Mouse (Mus musculus): ENCODE measurements around the gene Prkn. TPM values are rescaled to one million over a fixed set of nuclear protein-coding genes. Genes with fewer than 3 reads are reported as not detected.

Prkn gene
- total and polyA plus RNA-seq, 2 experiments = 2.5 to 8.9 TPM

GRCm38 (mm10) chr17:11340368-11340767 is 500.2 kb downstream of the Prkn start:
- H3K27ac ChIP-seq (replicated peaks; ENCODE audit: insufficient read depth, low read depth, low read length) = no peak overlapping the region
- H3K36me3 ChIP-seq (ENCODE audit: control insufficient read depth, insufficient read depth, low read length) = no peaks in the 10 kb centered on the region
- H3K79me2 ChIP-seq (ENCODE audit: control insufficient read depth, insufficient read depth, low read length) = no peaks in the 10 kb centered on the region
- no peaks in the 10 kb centered on the region for H3K27me3 ChIP-seq (ENCODE audit: control insufficient read depth, insufficient read depth, low read length)
- DNase-seq (ENCODE audit: extremely low read depth, low read depth, low spot score) = no peak
- H3K4me1 ChIP-seq (ENCODE audit: control insufficient read depth, insufficient read depth, low read length) = no peaks in the 10 kb centered on the region
- H3K9ac ChIP-seq (ENCODE audit: low read depth, low read length) = no peak overlapping the region
- WGBS = 63% methylated on average over 4 of the region's 4 CpGs
- TF ChIP-seq CTCF (IDR thresholded peaks at IDR 0.05; ENCODE audit: low read depth, low read length) (no peak), POLR2A (IDR thresholded peaks at IDR 0.05; ENCODE audit: extremely low read depth, insufficient read depth, low read length) (no peak)
- H3K4me3 ChIP-seq (ENCODE audit: insufficient read depth, low read depth, low read length) = no peak overlapping the region

- no peak for TF ChIP-seq CTCF (IDR thresholded peaks at IDR 0.05; ENCODE audit: low read depth, low read length)
- no peak for TF ChIP-seq POLR2A (IDR thresholded peaks at IDR 0.05; ENCODE audit: extremely low read depth, insufficient read depth, low read length)
- Histone ChIP-seq H3K4me3 (ENCODE audit: insufficient read depth, low read depth, low read length) (no peak overlapping the region), H3K9ac (ENCODE audit: low read depth, low read length) (no peak overlapping the region), H3K36me3 (ENCODE audit: control insufficient read depth, insufficient read depth, low read length) (no peaks in the 10 kb centered on the region), H3K27me3 (ENCODE audit: control insufficient read depth, insufficient read depth, low read length) (no peaks in the 10 kb centered on the region), H3K4me1 (ENCODE audit: control insufficient read depth, insufficient read depth, low read length) (no peaks in the 10 kb centered on the region), H3K27ac (replicated peaks; ENCODE audit: insufficient read depth, low read depth, low read length) (no peak overlapping the region), H3K79me2 (ENCODE audit: control insufficient read depth, insufficient read depth, low read length) (no peaks in the 10 kb centered on the region)
- WGBS = 95% methylated on average over 1 of the region's 1 CpGs
- no peak for DNase-seq (ENCODE audit: extremely low read depth, low read depth, low spot score)
Measured at GRCm38 (mm10) chr17:11346310-11346709, 506.1 kb downstream of the Prkn start.

GRCm38 (mm10) chr17:11352778-11353552 is 512.8 kb downstream of the Prkn start:
- Histone ChIP-seq H3K27ac (replicated peaks; ENCODE audit: insufficient read depth, low read depth, low read length) (no peak overlapping the region), H3K79me2 (ENCODE audit: control insufficient read depth, insufficient read depth, low read length) (no peaks in the 10 kb centered on the region), H3K36me3 (ENCODE audit: control insufficient read depth, insufficient read depth, low read length) (no peaks in the 10 kb centered on the region), H3K9ac (ENCODE audit: low read depth, low read length) (no peak overlapping the region), H3K4me1 (ENCODE audit: control insufficient read depth, insufficient read depth, low read length) (no peaks in the 10 kb centered on the region), H3K27me3 (ENCODE audit: control insufficient read depth, insufficient read depth, low read length) (no peaks in the 10 kb centered on the region), H3K4me3 (ENCODE audit: insufficient read depth, low read depth, low read length) (no peak overlapping the region)
- WGBS = 57% methylated on average over 1 of the region's 1 CpGs
- peak; percentile 13 for DNase-seq (ENCODE audit: extremely low read depth, low read depth, low spot score)
- TF ChIP-seq POLR2A (IDR thresholded peaks at IDR 0.05; ENCODE audit: extremely low read depth, insufficient read depth, low read length) (no peak), CTCF (IDR thresholded peaks at IDR 0.05; ENCODE audit: low read depth, low read length) (no peak)

GRCm38 (mm10) chr17:11353553-11353945 is 513.4 kb downstream of the Prkn start:
- H3K27ac ChIP-seq (replicated peaks; ENCODE audit: insufficient read depth, low read depth, low read length) = no peak overlapping the region
- no peak overlapping the region for H3K9ac ChIP-seq (ENCODE audit: low read depth, low read length)
- WGBS = 88% methylated on average over 4 of the region's 4 CpGs
- no peak for TF ChIP-seq POLR2A (IDR thresholded peaks at IDR 0.05; ENCODE audit: extremely low read depth, insufficient read depth, low read length)
- TF ChIP-seq CTCF (IDR thresholded peaks at IDR 0.05; ENCODE audit: low read depth, low read length) = no peak
- no peaks in the 10 kb centered on the region for H3K79me2 ChIP-seq (ENCODE audit: control insufficient read depth, insufficient read depth, low read length)
- no peaks in the 10 kb centered on the region for H3K4me1 ChIP-seq (ENCODE audit: control insufficient read depth, insufficient read depth, low read length)
- no peaks in the 10 kb centered on the region for H3K27me3 ChIP-seq (ENCODE audit: control insufficient read depth, insufficient read depth, low read length)
- no peak for DNase-seq (ENCODE audit: extremely low read depth, low read depth, low spot score)
- H3K36me3 ChIP-seq (ENCODE audit: control insufficient read depth, insufficient read depth, low read length) = no peaks in the 10 kb centered on the region
- H3K4me3 ChIP-seq (ENCODE audit: insufficient read depth, low read depth, low read length) = no peak overlapping the region

- WGBS = 81% methylated on average over 7 of the region's 7 CpGs
- DNase-seq (ENCODE audit: extremely low read depth, low read depth, low spot score) = no peak
- Histone ChIP-seq H3K9ac (ENCODE audit: low read depth, low read length) (no peak overlapping the region), H3K27ac (replicated peaks; ENCODE audit: insufficient read depth, low read depth, low read length) (no peak overlapping the region), H3K4me3 (ENCODE audit: insufficient read depth, low read depth, low read length) (no peak overlapping the region), H3K4me1 (ENCODE audit: control insufficient read depth, insufficient read depth, low read length) (no peaks in the 10 kb centered on the region), H3K79me2 (ENCODE audit: control insufficient read depth, insufficient read depth, low read length) (no peaks in the 10 kb centered on the region), H3K27me3 (ENCODE audit: control insufficient read depth, insufficient read depth, low read length) (no peaks in the 10 kb centered on the region), H3K36me3 (ENCODE audit: control insufficient read depth, insufficient read depth, low read length) (no peaks in the 10 kb centered on the region)
- no peak for TF ChIP-seq POLR2A (IDR thresholded peaks at IDR 0.05; ENCODE audit: extremely low read depth, insufficient read depth, low read length)
- TF ChIP-seq CTCF (IDR thresholded peaks at IDR 0.05; ENCODE audit: low read depth, low read length) = no peak
Measured at GRCm38 (mm10) chr17:11354348-11354747, 514.2 kb downstream of the Prkn start.

GRCm38 (mm10) chr17:11375461-11375860 is 535.3 kb downstream of the Prkn start:
- no peak overlapping the region for H3K27ac ChIP-seq (replicated peaks; ENCODE audit: insufficient read depth, low read depth, low read length)
- no peak overlapping the region for H3K9ac ChIP-seq (ENCODE audit: low read depth, low read length)
- H3K79me2 ChIP-seq (ENCODE audit: control insufficient read depth, insufficient read depth, low read length) = no peaks in the 10 kb centered on the region
- 79% methylated on average over 2 of the region's 2 CpGs for WGBS
- DNase-seq (ENCODE audit: extremely low read depth, low read depth, low spot score) = no peak
- TF ChIP-seq CTCF (IDR thresholded peaks at IDR 0.05; ENCODE audit: low read depth, low read length) (no peak), POLR2A (IDR thresholded peaks at IDR 0.05; ENCODE audit: extremely low read depth, insufficient read depth, low read length) (no peak)
- no peaks in the 10 kb centered on the region for H3K27me3 ChIP-seq (ENCODE audit: control insufficient read depth, insufficient read depth, low read length)
- H3K4me3 ChIP-seq (ENCODE audit: insufficient read depth, low read depth, low read length) = no peak overlapping the region
- no peaks in the 10 kb centered on the region for H3K36me3 ChIP-seq (ENCODE audit: control insufficient read depth, insufficient read depth, low read length)
- no peaks in the 10 kb centered on the region for H3K4me1 ChIP-seq (ENCODE audit: control insufficient read depth, insufficient read depth, low read length)

Measured in liver, adult 2 months (tissue).